Mouse (Mus musculus): Measurements from ENCODE around the gene Fcgr1.

DNA sequence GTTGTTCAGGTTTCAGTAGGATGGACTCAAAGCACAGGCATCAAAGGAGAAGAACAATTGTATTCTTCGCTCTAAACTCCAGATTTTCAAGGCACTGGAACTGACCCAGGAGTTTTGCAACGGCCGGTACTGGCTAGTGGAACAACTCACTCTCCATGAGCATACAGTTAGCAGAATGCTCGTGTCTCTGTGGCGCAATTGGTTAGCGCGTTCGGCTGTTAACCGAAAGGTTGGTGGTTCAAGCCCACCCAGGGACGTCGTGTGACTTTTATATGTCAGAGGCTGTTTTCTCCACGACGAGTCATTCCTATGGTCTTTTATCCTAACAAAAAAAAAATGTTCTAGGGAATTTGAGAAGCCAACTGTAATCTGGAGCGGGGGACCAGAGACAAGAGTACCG, 28.1 kb upstream of the Fcgr1 start:
- TF ChIP-seq POLR2A (IDR thresholded peaks at IDR 0.05; ENCODE audit: insufficient read length, low read depth) (no peak), CEBPB (IDR thresholded peaks at IDR 0.05; ENCODE audit: insufficient read depth, poor library complexity, severe bottlenecking) (no peak)
